Mouse (Mus musculus): ENCODE data around the gene Apobec2. TPM values are rescaled to one million over a fixed set of nuclear protein-coding genes. Genes with fewer than 3 reads are reported as not detected.
"Not testable (repeated sequence)": the region's sequence is repeated elsewhere in the genome, so short reads cannot be mapped to it uniquely, and the experiment has no call there.

The Apobec2 gene
- total RNA-seq (2014; fragmentation: Nextera tagmentation) (not detected in 2 replicates), total RNA-seq (2017) (0.06 and 0.11 TPM in 2 replicates), polyA plus RNA-seq (2012) (not detected in 2 replicates)

GRCm38 (mm10) chr17:48432158-48432980, at the start of gene Apobec2:
Gene Apobec2 (minus strand): TSS chr17:48432930.
- TF ChIP-seq GATA1 (IDR thresholded peaks at IDR 0.05; ENCODE audit: borderline replicate concordance, low read length) (no peak), POLR2AphosphoS5 (IDR thresholded peaks at IDR 0.05; ENCODE audit: insufficient replicate concordance, low read depth, low read length) (no peak), CTCF (IDR thresholded peaks at IDR 0.05; ENCODE audit: low read depth, low read length) (no peak), TAL1 (conservative IDR thresholded peaks at IDR 0.05; ENCODE audit: low read depth, low read length) (no peak), GATA2 (IDR thresholded peaks at IDR 0.05; ENCODE audit: borderline replicate concordance, low read depth, low read length) (no peak)
- no peak for DNase-seq (ENCODE audit: low spot score)

GRCm38 (mm10) chr17:48479952-48480351, 47.2 kb upstream of the Apobec2 start:
- H3K4me1 ChIP-seq (ENCODE audit: insufficient read depth, low read depth, low read length) = peaks cover 10% of the 10 kb centered on the region; the same call in 1 of the 2 replicates
- no peak for DNase-seq (ENCODE audit: low spot score)
- no peaks in the 10 kb centered on the region for H3K36me3 ChIP-seq (replicated peaks)
- H3K4me3 ChIP-seq (ENCODE audit: low read depth, low read length) = no peak overlapping the region
- H3K9me3 ChIP-seq (replicated peaks) = no peaks in the 10 kb centered on the region
- ATAC-seq (ENCODE audit: extremely low read depth, insufficient number of reproducible peaks, low FRiP score, poor library complexity, severe bottlenecking) = no peak
- no peaks in the 10 kb centered on the region for H3K27me3 ChIP-seq (ENCODE audit: insufficient read depth, low read length)
- TF ChIP-seq TAL1 (conservative IDR thresholded peaks at IDR 0.05; ENCODE audit: low read depth, low read length) (no peak), GATA1 (IDR thresholded peaks at IDR 0.05; ENCODE audit: borderline replicate concordance, low read length) (no peak), POLR2AphosphoS5 (IDR thresholded peaks at IDR 0.05; ENCODE audit: insufficient replicate concordance, low read depth, low read length) (no peak), CTCF (IDR thresholded peaks at IDR 0.05; ENCODE audit: low read depth, low read length) (no peak), GATA2 (IDR thresholded peaks at IDR 0.05; ENCODE audit: borderline replicate concordance, low read depth, low read length) (no peak)

More at GRCm38 (mm10) chr17:48432158-48432980, at the start of gene Apobec2:
- Histone ChIP-seq H3K4me1 (ENCODE audit: insufficient read depth, low read depth, low read length) (peaks cover 22% of the 10 kb centered on the region), H3K9me3 (replicated peaks) (no peaks in the 10 kb centered on the region), H3K27me3 (ENCODE audit: insufficient read depth, low read length) (peaks cover 7% of the 10 kb centered on the region; the same call in 1 of the 2 replicates), H3K36me3 (replicated peaks) (no peaks in the 10 kb centered on the region), H3K4me3 (ENCODE audit: low read depth, low read length) (no peak within 1 kb of the TSS)
- ATAC-seq (ENCODE audit: extremely low read depth, insufficient number of reproducible peaks, low FRiP score, poor library complexity, severe bottlenecking) = no peak

GRCm38 (mm10) chr17:48475444-48475843, 42.7 kb upstream of the Apobec2 start:
- no peak for TF ChIP-seq GATA2 (IDR thresholded peaks at IDR 0.05; ENCODE audit: borderline replicate concordance, low read depth, low read length)
- TF ChIP-seq TAL1 (conservative IDR thresholded peaks at IDR 0.05; ENCODE audit: low read depth, low read length) = no peak
- TF ChIP-seq CTCF (IDR thresholded peaks at IDR 0.05; ENCODE audit: low read depth, low read length) = no peak
- TF ChIP-seq POLR2AphosphoS5 (IDR thresholded peaks at IDR 0.05; ENCODE audit: insufficient replicate concordance, low read depth, low read length) = no peak
- TF ChIP-seq GATA1 (IDR thresholded peaks at IDR 0.05; ENCODE audit: borderline replicate concordance, low read length) = no peak
- DNase-seq (ENCODE audit: low spot score) (no peak), ATAC-seq (ENCODE audit: extremely low read depth, insufficient number of reproducible peaks, low FRiP score, poor library complexity, severe bottlenecking) (no peak)
- Histone ChIP-seq H3K36me3 (replicated peaks) (no peaks in the 10 kb centered on the region), H3K4me3 (ENCODE audit: low read depth, low read length) (no peak overlapping the region), H3K9me3 (replicated peaks) (no peaks in the 10 kb centered on the region), H3K4me1 (ENCODE audit: insufficient read depth, low read depth, low read length) (peaks cover 10% of the 10 kb centered on the region; the same call in 1 of the 2 replicates), H3K27me3 (ENCODE audit: insufficient read depth, low read length) (no peaks in the 10 kb centered on the region)

GRCm38 (mm10) chr17:48474282-48474681, 41.6 kb upstream of the Apobec2 start:
- not testable (repeated sequence) for H3K36me3 ChIP-seq (replicated peaks); H3K27me3 ChIP-seq (ENCODE audit: insufficient read depth, low read length); ATAC-seq (ENCODE audit: extremely low read depth, insufficient number of reproducible peaks, low FRiP score, poor library complexity, severe bottlenecking); DNase-seq (ENCODE audit: low spot score); H3K4me3 ChIP-seq (ENCODE audit: low read depth, low read length); H3K9me3 ChIP-seq (replicated peaks)
- H3K4me1 ChIP-seq (ENCODE audit: insufficient read depth, low read depth, low read length) = peaks cover 10% of the 10 kb centered on the region; the same call in 1 of the 2 replicates

- no peaks in the 10 kb centered on the region for H3K27me3 ChIP-seq (ENCODE audit: insufficient read depth, low read length)
- TF ChIP-seq GATA1 (IDR thresholded peaks at IDR 0.05; ENCODE audit: borderline replicate concordance, low read length) (no peak), CTCF (IDR thresholded peaks at IDR 0.05; ENCODE audit: low read depth, low read length) (peak; percentile 67), GATA2 (IDR thresholded peaks at IDR 0.05; ENCODE audit: borderline replicate concordance, low read depth, low read length) (no peak), TAL1 (conservative IDR thresholded peaks at IDR 0.05; ENCODE audit: low read depth, low read length) (no peak), POLR2AphosphoS5 (IDR thresholded peaks at IDR 0.05; ENCODE audit: insufficient replicate concordance, low read depth, low read length) (no peak)
- H3K9me3 ChIP-seq (replicated peaks) = no peaks in the 10 kb centered on the region
- peaks cover 5% of the 10 kb centered on the region for H3K4me1 ChIP-seq (ENCODE audit: insufficient read depth, low read depth, low read length)
- ATAC-seq (ENCODE audit: extremely low read depth, insufficient number of reproducible peaks, low FRiP score, poor library complexity, severe bottlenecking) (peak; percentile 64), DNase-seq (ENCODE audit: low spot score) (peak; percentile 62)
- no peak overlapping the region for H3K4me3 ChIP-seq (ENCODE audit: low read depth, low read length)
- peaks cover 70% of the 10 kb centered on the region for H3K36me3 ChIP-seq (replicated peaks)
These were observed 34.9 kb upstream of the Apobec2 start for GRCm38 (mm10) chr17:48467395-48468231.

All from G1E (cell line).